Mouse (Mus musculus) brain, embryonic 14.5 days (tissue): Measurements from ENCODE around the gene Dpf3. TPM values are rescaled to one million over a fixed set of nuclear protein-coding genes. Genes with fewer than 3 reads are reported as not detected.

Experiments
- DNase-seq: peaks from one replicate; pipeline ENCODE4 v3.0.0-alpha.2; 2011; ENCODE audit warnings: low read depth
- CTCF ChIP-seq: fragments of 200-500 bp; IDR thresholded peaks from 2 replicates; pipeline ENCODE4 v1.5.1; 2012; ENCODE audit warnings: inconsistent platforms, mild to moderate bottlenecking, moderate library complexity, borderline replicate concordance; ENCODE audit not compliant: insufficient read depth, insufficient read length; ENCODE audit errors: extremely low read depth
- POLR2A ChIP-seq: fragments of 200-500 bp; IDR thresholded peaks from 2 replicates; pipeline ENCODE4 v1.6.1; 2012; ENCODE audit warnings: mild to moderate bottlenecking, inconsistent platforms, borderline replicate concordance; ENCODE audit not compliant: poor library complexity, insufficient read depth, insufficient read length, severe bottlenecking; ENCODE audit errors: extremely low read depth
- polyA plus RNA-seq: library from polyadenylated mRNA; depleted of rRNA; stranded (reverse); fragments of >200 nt; gene quantifications from 2 replicates; pipeline ENCODE4 v1.2.3, GENCODE M21; 2012

Gene Dpf3
- polyA plus RNA-seq, 1 experiment, result 20.9 TPM

- no peak for TF ChIP-seq CTCF
- TF ChIP-seq POLR2A, result no peak
- DNase-seq, result no peak
Observed at GRCm38 (mm10) chr12:83241022-83241421, 246.5 kb downstream of the Dpf3 start.

GRCm38 (mm10) chr12:83240571-83240970 is 246.9 kb downstream of the Dpf3 start:
- no peak for DNase-seq
- no peak for TF ChIP-seq POLR2A
- no peak for TF ChIP-seq CTCF

- TF ChIP-seq CTCF, result no peak
- no peak for TF ChIP-seq POLR2A
- DNase-seq, result no peak
Observed at GRCm38 (mm10) chr12:83235781-83236180, 251.7 kb downstream of the Dpf3 start.

GRCm38 (mm10) chr12:83234981-83235380 is 252.5 kb downstream of the Dpf3 start:
- TF ChIP-seq POLR2A (no peak), CTCF (no peak)
- DNase-seq, result no peak

- TF ChIP-seq POLR2A (no peak), CTCF (no peak)
- peak; percentile 57 for DNase-seq
Observed at GRCm38 (mm10) chr12:83233651-83234050, 253.9 kb downstream of the Dpf3 start.

- DNase-seq, result peak; percentile 13
- no peak for TF ChIP-seq CTCF
- no peak for TF ChIP-seq POLR2A
Observed at GRCm38 (mm10) chr12:83232916-83233315, 254.6 kb downstream of the Dpf3 start.

- TF ChIP-seq CTCF (no peak), POLR2A (no peak)
- no peak for DNase-seq
Observed at GRCm38 (mm10) chr12:83231258-83231657, 256.3 kb downstream of the Dpf3 start.

GRCm38 (mm10) chr12:83229683-83230082 is 257.8 kb downstream of the Dpf3 start:
- no peak for TF ChIP-seq POLR2A
- TF ChIP-seq CTCF, result no peak
- DNase-seq, result no peak

- TF ChIP-seq POLR2A (no peak), CTCF (no peak)
- no peak for DNase-seq
Observed at GRCm38 (mm10) chr12:83227014-83227413, 260.5 kb downstream of the Dpf3 start.

- DNase-seq, result no peak
- TF ChIP-seq POLR2A (no peak), CTCF (no peak)
Observed at GRCm38 (mm10) chr12:83220964-83221363, 266.6 kb downstream of the Dpf3 start.

GRCm38 (mm10) chr12:83213879-83214341 is 273.6 kb downstream of the Dpf3 start:
- peak; percentile 71 for DNase-seq

GRCm38 (mm10) chr12:83211976-83212375 is 275.5 kb downstream of the Dpf3 start:
- DNase-seq, result no peak
- TF ChIP-seq POLR2A (no peak), CTCF (peak; percentile 17; the same call in 1 of the 2 replicates)

More at GRCm38 (mm10) chr12:83213879-83214341, 273.6 kb downstream of the Dpf3 start:
- no peak for TF ChIP-seq POLR2A
- TF ChIP-seq CTCF, result peak; percentile 33; the same call in 1 of the 2 replicates
